Mouse (Mus musculus): ENCODE data around the gene Spsb2. TPM values are rescaled to one million over a fixed set of nuclear protein-coding genes. Genes with fewer than 3 reads are reported as not detected.

The Spsb2 gene
- polyA plus RNA-seq (2015; fragmentation: Nextera tagmentation; extraction: Ambion mirVana): 10.3 and 10.9 TPM in 2 replicates

GRCm38 (mm10) chr6:124808358-124809012 is at the start of gene Spsb2:
Spsb2 (plus strand) TSS chr6:124808661.

DNA sequence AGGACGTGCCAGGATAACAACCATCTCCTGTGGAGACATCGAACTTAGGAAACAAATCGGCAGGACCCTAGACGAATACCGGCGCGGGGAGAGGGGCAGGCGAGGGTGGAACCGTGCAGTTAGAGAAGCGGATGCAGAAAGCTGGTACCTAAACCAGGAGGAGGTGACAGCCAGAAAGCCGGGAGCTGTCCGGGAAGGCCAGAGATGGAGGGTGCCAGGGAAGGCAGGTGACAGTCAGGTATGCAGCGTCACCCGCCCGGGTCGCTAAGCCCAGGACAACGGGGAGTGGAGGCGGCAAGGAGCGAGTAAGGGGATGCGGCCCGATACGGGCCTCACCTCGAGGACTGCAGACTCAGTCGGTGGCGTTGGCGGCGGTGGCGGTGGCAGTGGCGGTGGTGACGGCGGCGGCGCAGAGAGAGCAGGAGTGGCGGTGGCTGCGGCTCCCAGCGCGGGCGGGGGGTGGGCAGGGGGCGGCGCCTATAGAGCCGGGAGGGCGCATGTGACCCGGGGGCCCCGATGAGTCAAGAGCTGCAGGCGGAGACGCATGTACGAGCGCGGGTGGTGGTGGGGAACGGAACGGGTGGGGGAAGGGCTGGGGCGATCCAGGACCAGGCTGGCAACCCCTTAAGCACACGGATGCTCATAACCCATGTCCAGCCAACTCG is 39.2 kb upstream of the Spsb2 start, which contains the start of gene Eno2:
TSS of gene Eno2 (minus strand) at position 573 of the 665 bp plus-strand sequence.

GRCm38 (mm10) chr6:124779222-124779983 is 29.1 kb upstream of the Spsb2 start, which contains the start of gene Lrrc23:
Lrrc23 (minus strand) TSS chr6:124779727.

GRCm38 (mm10) chr6:124813933-124814332 is 5.5 kb downstream of the Spsb2 start, which contains the start of gene Tpi1:
Tpi1 (minus strand) TSS chr6:124814296.

GRCm38 (mm10) chr6:124828868-124829798 is 20.7 kb downstream of the Spsb2 start, which contains the start of the genes Usp5 and Cdca3:
Usp5 (minus strand) TSS chr6:124829484.
Cdca3 (plus strand) TSS chr6:124829547.

GRCm38 (mm10) chr6:124840241-124841167 is 32.0 kb downstream of the Spsb2 start, which contains the start of gene Gnb3:
Gnb3 (minus strand) TSS chr6:124840275.

GRCm38 (mm10) chr6:124856916-124857839 is 48.7 kb downstream of the Spsb2 start, which contains the start of gene P3h3:
P3h3 (minus strand) TSS chr6:124857752.

Other genes with a start within 250 kb of the Spsb2 start
- gene C1rb, start 238.4 kb upstream of the Spsb2 start, polyA plus RNA-seq (2015; fragmentation: Nextera tagmentation; extraction: Ambion mirVana): not detected in 2 replicates
- 0.12 and 0.20 TPM in 2 replicates for gene C1s2, start 172.6 kb upstream of the Spsb2 start, polyA plus RNA-seq (2015; fragmentation: Nextera tagmentation; extraction: Ambion mirVana)
- gene Lpcat3, start 145.6 kb upstream of the Spsb2 start, polyA plus RNA-seq (2015; fragmentation: Nextera tagmentation; extraction: Ambion mirVana): 45.6 and 52.8 TPM in 2 replicates
- 88.4 and 88.9 TPM in 2 replicates for gene Emg1, start 96.5 kb upstream of the Spsb2 start, polyA plus RNA-seq (2015; fragmentation: Nextera tagmentation; extraction: Ambion mirVana)
- gene Phb2, start 96.3 kb upstream of the Spsb2 start, polyA plus RNA-seq (2015; fragmentation: Nextera tagmentation; extraction: Ambion mirVana): 264 and 265 TPM in 2 replicates
- 5.6 and 6.0 TPM in 2 replicates for gene Ptpn6, start 69.9 kb upstream of the Spsb2 start, polyA plus RNA-seq (2015; fragmentation: Nextera tagmentation; extraction: Ambion mirVana)
- gene Grcc10, start 67.3 kb upstream of the Spsb2 start, polyA plus RNA-seq (2015; fragmentation: Nextera tagmentation; extraction: Ambion mirVana): 676 and 680 TPM in 2 replicates
- gene Gm45234, start 52.6 kb upstream of the Spsb2 start, polyA plus RNA-seq (2015; fragmentation: Nextera tagmentation; extraction: Ambion mirVana): not detected in 2 replicates
- gene Atn1, start 52.1 kb upstream of the Spsb2 start, polyA plus RNA-seq (2015; fragmentation: Nextera tagmentation; extraction: Ambion mirVana): 26.7 and 29.5 TPM in 2 replicates
- 305 and 307 TPM in 2 replicates for gene Eno2, start 39.0 kb upstream of the Spsb2 start, polyA plus RNA-seq (2015; fragmentation: Nextera tagmentation; extraction: Ambion mirVana)
- 2.4 and 3.0 TPM in 2 replicates for gene Lrrc23, start 28.9 kb upstream of the Spsb2 start, polyA plus RNA-seq (2015; fragmentation: Nextera tagmentation; extraction: Ambion mirVana)
- 467 and 484 TPM in 2 replicates for gene Tpi1, start 5.6 kb downstream of the Spsb2 start, polyA plus RNA-seq (2015; fragmentation: Nextera tagmentation; extraction: Ambion mirVana)
- 154 and 171 TPM in 2 replicates for gene Usp5, start 20.8 kb downstream of the Spsb2 start, polyA plus RNA-seq (2015; fragmentation: Nextera tagmentation; extraction: Ambion mirVana)
- gene Cdca3, start 20.9 kb downstream of the Spsb2 start, polyA plus RNA-seq (2015; fragmentation: Nextera tagmentation; extraction: Ambion mirVana): 18.2 and 21.2 TPM in 2 replicates
- gene Gnb3, start 31.6 kb downstream of the Spsb2 start, polyA plus RNA-seq (2015; fragmentation: Nextera tagmentation; extraction: Ambion mirVana): 0.22 and 0.38 TPM in 2 replicates
- gene P3h3, start 49.1 kb downstream of the Spsb2 start, polyA plus RNA-seq (2015; fragmentation: Nextera tagmentation; extraction: Ambion mirVana): 16.8 and 19.6 TPM in 2 replicates
- gene Gpr162, start 55.3 kb downstream of the Spsb2 start, polyA plus RNA-seq (2015; fragmentation: Nextera tagmentation; extraction: Ambion mirVana): 35.3 and 42.6 TPM in 2 replicates
- gene Cd4, start 79.6 kb downstream of the Spsb2 start, polyA plus RNA-seq (2015; fragmentation: Nextera tagmentation; extraction: Ambion mirVana): 0.15 TPM in 1 of 2 replicates, not detected in the other
- 3.1 and 5.2 TPM in 2 replicates for gene Lag3, start 103.0 kb downstream of the Spsb2 start, polyA plus RNA-seq (2015; fragmentation: Nextera tagmentation; extraction: Ambion mirVana)
- gene Ptms, start 111.4 kb downstream of the Spsb2 start, polyA plus RNA-seq (2015; fragmentation: Nextera tagmentation; extraction: Ambion mirVana): 932 TPM in 2 replicates
- 685 and 704 TPM in 2 replicates for gene Mlf2, start 122.7 kb downstream of the Spsb2 start, polyA plus RNA-seq (2015; fragmentation: Nextera tagmentation; extraction: Ambion mirVana)
- 111 and 114 TPM in 2 replicates for gene Cops7a, start 156.9 kb downstream of the Spsb2 start, polyA plus RNA-seq (2015; fragmentation: Nextera tagmentation; extraction: Ambion mirVana)
- 80.9 and 95.2 TPM in 2 replicates for gene Pianp, start 188.0 kb downstream of the Spsb2 start, polyA plus RNA-seq (2015; fragmentation: Nextera tagmentation; extraction: Ambion mirVana)
- gene Zfp384, start 200.5 kb downstream of the Spsb2 start, polyA plus RNA-seq (2015; fragmentation: Nextera tagmentation; extraction: Ambion mirVana): 13.6 and 13.7 TPM in 2 replicates
- gene Ing4, start 231.1 kb downstream of the Spsb2 start, polyA plus RNA-seq (2015; fragmentation: Nextera tagmentation; extraction: Ambion mirVana): 91.2 and 93.6 TPM in 2 replicates
- 18.7 and 19.3 TPM in 2 replicates for gene Acrbp, start 241.0 kb downstream of the Spsb2 start, polyA plus RNA-seq (2015; fragmentation: Nextera tagmentation; extraction: Ambion mirVana)

All from neural tube, postnatal 0 days (tissue).